Mouse (Mus musculus) left cerebral cortex, adult 8-10 months (tissue): ENCODE data around the gene Olfr308. TPM values are rescaled to one million over a fixed set of nuclear protein-coding genes. Genes with fewer than 3 reads are reported as not detected.
"Not testable (repeated sequence)": the region's sequence is repeated elsewhere in the genome, so short reads cannot be mapped to it uniquely, and the experiment has no call there.

Experiments
- DNase-seq, 2 experiments: peaks; one replicate each; pipeline ENCODE4 v3.0.0; 2022; ENCODE audit warnings: low spot score in 2 of 2
- microRNA-seq, 2 experiments: library from miRNA; unstranded; fragments of <30 nt; microRNA quantifications; one replicate each; pipeline ENCODE4 v1.2.0; 2022
- total RNA-seq, 4 experiments: library from RNA; stranded (reverse); gene quantifications; 2 replicates each; pipeline ENCODE4 v1.2.4; 2022

Gene Olfr308
- total RNA-seq = not detected

DNA sequence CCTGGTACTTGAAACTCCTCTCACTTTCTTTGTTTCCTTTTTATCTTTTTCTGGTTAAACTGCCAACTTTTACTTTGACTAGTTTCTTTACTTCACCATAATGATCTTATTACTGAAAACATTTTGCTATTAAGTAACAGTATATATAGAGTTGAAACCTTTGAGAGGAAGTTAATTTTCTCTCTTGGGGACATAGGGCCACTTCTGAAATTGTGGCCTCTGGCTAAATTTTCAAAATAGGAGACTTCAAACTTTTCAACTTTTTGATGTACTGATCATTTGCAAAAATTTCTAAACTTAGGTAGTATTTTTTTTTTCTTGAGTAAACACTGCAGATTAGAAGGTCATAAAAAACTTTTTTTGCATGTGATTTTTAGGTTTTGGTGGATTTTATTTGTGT lies at the start of gene Olfr308:
TSS of gene Olfr308 (minus strand) at position 101 of the 400 bp plus-strand sequence.
- DNase-seq = no peak

DNA sequence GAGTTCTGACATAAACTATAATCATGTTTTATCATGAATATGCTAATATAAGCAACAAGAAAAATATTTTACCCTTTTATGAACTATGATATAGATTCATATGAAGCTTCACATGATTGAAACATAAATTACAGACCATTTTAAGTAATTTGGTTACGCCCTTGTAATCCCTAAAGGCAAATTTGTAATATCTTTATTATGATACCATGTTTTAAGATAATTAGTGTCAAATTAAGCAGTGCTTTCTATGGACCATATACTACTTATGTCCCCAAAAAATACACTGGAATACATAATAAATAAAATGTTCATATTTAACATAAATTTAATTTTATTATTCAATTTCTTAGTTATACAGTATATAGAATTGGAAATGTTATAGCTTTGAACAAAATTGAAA lies 41.4 kb upstream of the Olfr308 start, which contains the start of gene Olfr305:
TSS of gene Olfr305 (minus strand) at position 101 of the 400 bp plus-strand sequence.
- DNase-seq = no peak

DNA sequence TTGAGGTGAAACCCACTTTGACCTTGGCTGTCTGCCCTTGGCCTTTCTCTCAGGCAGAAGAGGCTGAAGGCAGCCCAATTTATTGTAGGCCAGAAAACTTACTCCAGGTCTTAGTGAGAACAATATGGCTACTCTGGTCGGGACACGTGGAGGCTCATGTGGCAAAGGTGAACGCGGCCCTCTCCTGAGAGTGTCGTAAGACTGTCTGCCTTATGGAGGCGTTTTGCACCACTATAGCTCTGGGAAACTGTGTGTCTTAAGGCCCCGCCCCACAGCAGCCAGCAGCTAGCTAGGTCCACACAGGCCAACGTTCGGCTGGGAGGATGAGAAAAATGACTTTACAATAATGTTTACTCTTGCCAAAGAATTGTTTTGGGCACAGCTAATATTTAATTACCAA lies 20.9 kb upstream of the Olfr308 start:
- DNase-seq = not testable (repeated sequence)

DNA sequence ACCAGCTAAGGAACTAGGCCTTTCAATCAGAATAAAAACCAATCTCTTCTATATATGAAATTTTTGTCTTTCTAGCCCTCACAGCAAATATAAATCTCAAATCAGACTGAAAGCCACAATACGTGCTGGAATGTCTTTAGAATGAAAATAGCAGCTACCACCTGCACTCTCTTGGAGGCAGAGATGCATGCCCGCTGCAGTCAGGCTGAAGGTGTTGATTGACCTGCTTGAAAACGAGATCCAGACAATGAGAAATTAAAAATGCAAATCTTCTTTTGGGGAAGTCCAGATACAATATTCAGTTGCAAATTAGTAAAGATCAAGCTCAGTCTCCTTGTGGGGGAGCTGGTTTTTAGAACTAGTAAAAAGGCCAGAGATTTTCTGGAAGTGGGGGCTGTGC lies 18.8 kb upstream of the Olfr308 start:
- DNase-seq = no peak

- DNase-seq = no peak
These were observed 17.6 kb upstream of the Olfr308 start for GRCm38 (mm10) chr7:86342881-86343565.

DNA sequence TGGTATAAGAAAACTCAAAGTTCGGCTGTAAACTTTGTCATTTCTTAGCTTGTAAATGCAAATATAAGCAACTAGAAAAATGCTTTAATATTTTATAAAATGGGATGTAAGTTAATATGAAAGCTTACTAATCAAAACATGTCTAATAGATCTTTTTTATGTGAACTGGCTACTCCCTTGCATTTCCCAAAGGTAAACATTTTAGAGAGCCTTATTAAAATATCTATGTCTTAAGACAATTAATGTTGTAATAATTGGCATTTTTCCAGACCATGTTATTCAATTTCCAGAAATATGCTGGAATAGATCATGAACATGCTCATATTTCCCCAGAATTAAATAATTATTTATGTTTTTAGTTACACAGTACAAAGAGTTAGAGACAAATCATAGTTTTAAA lies 12.1 kb upstream of the Olfr308 start, which contains the start of gene Olfr307:
TSS of gene Olfr307 (minus strand) at position 101 of the 400 bp plus-strand sequence.
- DNase-seq = no peak

DNA sequence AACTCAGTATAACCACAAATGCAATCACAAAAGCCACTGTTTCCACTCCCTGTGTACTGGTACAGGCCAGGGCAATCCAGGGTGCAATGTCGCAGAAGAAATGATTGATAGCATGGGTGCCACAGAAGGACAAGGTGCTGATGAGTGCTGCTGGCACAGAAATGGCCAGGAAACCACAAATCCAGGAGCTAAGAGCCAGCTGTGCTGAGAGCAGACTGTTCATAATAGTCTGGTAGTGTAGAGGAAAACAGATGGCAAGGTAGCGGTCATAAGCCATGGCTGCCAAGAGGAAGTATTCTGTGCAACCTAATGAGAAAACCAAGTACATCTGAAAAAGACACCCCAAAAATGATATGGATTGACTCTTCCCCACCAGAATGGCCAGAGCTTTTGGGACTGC lies 4.1 kb downstream of the Olfr308 start:
- DNase-seq = no peak

- DNase-seq = no peak
These were observed 11.8 kb downstream of the Olfr308 start, which contains the start of gene Olfr309 for GRCm38 (mm10) chr7:86313608-86314007. Gene Olfr309 (minus strand): TSS chr7:86313708.

GRCm38 (mm10) chr7:86277072-86277471 lies 48.4 kb downstream of the Olfr308 start, which contains the start of gene Olfr310:
Gene Olfr310 (minus strand): TSS chr7:86277172.
- DNase-seq = no peak

Small RNA genes within 50 kb of the gene (microRNA-seq; reads per million reads assigned to microRNA genes)
- 0 reads per million in 2 experiments for gene Gm23192

Other genes starting within 250 kb of the Olfr308 start
- gene Vmn2r75, start 153.9 kb downstream of the Olfr308 start, total RNA-seq = not detected
- not detected for gene Vmn2r76, start 79.3 kb downstream of the Olfr308 start, total RNA-seq
- gene Olfr310, start 48.5 kb downstream of the Olfr308 start, total RNA-seq = not detected
- gene Olfr309, start 11.9 kb downstream of the Olfr308 start, total RNA-seq = not detected
- not detected for gene Olfr307, start 12.0 kb upstream of the Olfr308 start, total RNA-seq
- not detected for gene Olfr305, start 41.3 kb upstream of the Olfr308 start, total RNA-seq
- gene Olfr304, start 61.0 kb upstream of the Olfr308 start, total RNA-seq = not detected
- gene Olfr303, start 72.2 kb upstream of the Olfr308 start, total RNA-seq = not detected
- not detected for gene Olfr301, start 78.2 kb upstream of the Olfr308 start, total RNA-seq
- gene Olfr299, start 134.3 kb upstream of the Olfr308 start, total RNA-seq = not detected
- gene Olfr298, start 166.9 kb upstream of the Olfr308 start, total RNA-seq = not detected
- gene Olfr297, start 194.3 kb upstream of the Olfr308 start, total RNA-seq = not detected